Mouse (Mus musculus): ENCODE results near the gene Tmem120a.

Tmem120a gene

GRCm38 (mm10) chr5:135709716-135710115, 34.5 kb downstream of the Tmem120a start:
- 96% methylated on average over 5 of the region's 5 CpGs for WGBS

- 52% methylated on average over 1 of the region's 1 CpGs for WGBS
These were observed 36.4 kb downstream of the Tmem120a start for GRCm38 (mm10) chr5:135707855-135708254.

- WGBS, result 91% methylated on average over 13 of the region's 13 CpGs
These were observed 37.2 kb downstream of the Tmem120a start for GRCm38 (mm10) chr5:135707039-135707438.

- WGBS, result 86% methylated on average over 4 of the region's 4 CpGs
These were observed 38.9 kb downstream of the Tmem120a start for GRCm38 (mm10) chr5:135705383-135705782.

- WGBS, result 91% methylated on average over 7 of the region's 7 CpGs
These were observed 40.8 kb downstream of the Tmem120a start for GRCm38 (mm10) chr5:135703431-135703830.

GRCm38 (mm10) chr5:135702682-135703192, 41.5 kb downstream of the Tmem120a start:
- WGBS, result 33% methylated on average over 15 of the region's 15 CpGs

- 60% methylated on average over 6 of the region's 6 CpGs for WGBS
These were observed 42.1 kb downstream of the Tmem120a start for GRCm38 (mm10) chr5:135702190-135702589.

- WGBS, result 97% methylated on average over 4 of the region's 4 CpGs
These were observed 42.6 kb downstream of the Tmem120a start for GRCm38 (mm10) chr5:135701601-135702000.

GRCm38 (mm10) chr5:135697711-135698111, 46.5 kb downstream of the Tmem120a start:
- 57% methylated on average over 5 of the region's 5 CpGs for WGBS

- 52% methylated on average over 7 of the region's 7 CpGs for WGBS
These were observed 48.9 kb downstream of the Tmem120a start for GRCm38 (mm10) chr5:135695277-135695721.

- 92% methylated on average over 5 of the region's 5 CpGs for WGBS
These were observed 50.9 kb downstream of the Tmem120a start for GRCm38 (mm10) chr5:135693281-135693853.

- 43% methylated on average over 4 of the region's 4 CpGs for WGBS
These were observed 53.0 kb downstream of the Tmem120a start for GRCm38 (mm10) chr5:135691266-135691665.

GRCm38 (mm10) chr5:135690401-135690800, 53.8 kb downstream of the Tmem120a start:
- WGBS, result 81% methylated on average over 5 of the region's 5 CpGs

All from cerebral cortex, adult 2 months (tissue).